Mouse (Mus musculus) left cerebral cortex, adult 9 months (tissue): ENCODE measurements around the gene Cox8a.

Experiments
- DNase-seq, 2 experiments: peaks; one replicate each; pipeline ENCODE4 v3.0.0; 2022; ENCODE audit warnings: low spot score in 2 of 2

Cox8a gene

DNA sequence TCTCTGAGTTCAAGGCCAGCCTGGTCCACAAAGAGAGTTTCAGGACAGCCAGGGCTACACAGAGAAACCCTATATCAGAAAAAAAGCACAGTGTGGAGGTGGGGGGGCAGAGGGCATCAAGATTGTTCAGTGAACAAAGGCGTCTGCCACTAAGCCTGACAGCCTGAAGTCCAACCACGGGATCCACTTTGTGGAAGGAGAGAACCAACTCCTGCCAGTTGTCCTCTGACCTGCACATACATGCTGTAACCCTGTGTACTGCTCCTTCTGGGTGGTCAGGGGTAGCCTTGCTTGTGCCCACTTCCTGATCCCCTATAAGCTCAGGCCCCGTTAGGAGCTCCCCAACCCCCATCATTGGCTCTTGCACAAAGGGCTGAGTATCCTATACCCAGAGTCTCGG, 32.4 kb downstream of the Cox8a start:
- DNase-seq: no peak

DNA sequence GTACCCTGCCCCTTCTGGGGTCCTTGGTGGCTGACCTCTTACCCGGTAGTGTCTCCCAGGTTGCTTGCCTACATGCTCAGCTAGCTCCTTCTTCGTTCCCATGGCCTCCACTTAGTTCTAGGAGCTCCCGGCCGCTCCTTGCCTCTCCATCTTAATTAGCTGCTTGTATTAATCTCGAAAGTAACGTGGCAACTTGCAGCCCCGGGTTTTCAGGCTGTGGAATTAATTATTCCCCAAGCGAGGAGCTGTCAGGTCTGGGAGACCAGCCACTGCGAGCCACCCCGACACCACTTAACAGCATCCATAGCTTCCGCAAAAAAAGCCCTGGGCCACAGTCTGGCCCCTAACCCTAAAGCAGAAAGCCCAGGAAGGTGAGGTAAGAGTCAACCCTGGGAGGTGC, 34.0 kb downstream of the Cox8a start:
- no peak for DNase-seq

DNA sequence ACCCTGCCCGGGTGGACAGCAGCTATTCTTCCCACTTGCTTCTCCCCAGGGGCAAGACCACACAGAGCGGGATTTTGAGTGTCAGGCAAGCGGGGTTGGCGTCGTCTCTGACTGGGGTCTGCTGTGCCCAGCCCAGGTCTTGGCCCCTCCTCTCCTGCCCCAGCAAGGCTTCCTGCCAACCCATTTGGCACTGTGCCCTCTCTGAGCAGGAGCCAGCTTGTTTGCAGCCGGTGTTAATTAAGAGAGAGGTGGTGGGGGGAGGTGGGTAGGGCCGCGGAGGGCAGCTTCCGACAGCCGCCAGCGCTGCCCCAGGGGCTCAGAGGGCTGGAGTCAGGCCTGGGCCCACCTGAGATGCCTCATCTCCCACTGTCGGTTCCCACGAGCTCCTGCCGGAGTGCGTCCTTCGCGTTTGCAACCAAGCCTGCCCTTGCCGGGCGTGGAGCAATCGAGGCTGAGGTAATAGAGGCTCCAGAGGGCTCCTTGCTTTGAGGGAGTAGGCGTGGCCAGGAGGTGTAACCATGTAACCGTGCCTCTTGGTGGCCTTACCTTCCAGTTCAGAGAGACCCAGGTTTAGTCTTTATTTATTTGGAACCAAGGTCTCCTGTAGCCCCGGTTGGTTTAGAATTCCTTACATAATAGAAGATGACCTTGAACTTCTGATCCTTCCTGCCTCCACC, 35.0 kb downstream of the Cox8a start:
- peak in 1 of 2 experiments; percentile 62 for DNase-seq

DNA sequence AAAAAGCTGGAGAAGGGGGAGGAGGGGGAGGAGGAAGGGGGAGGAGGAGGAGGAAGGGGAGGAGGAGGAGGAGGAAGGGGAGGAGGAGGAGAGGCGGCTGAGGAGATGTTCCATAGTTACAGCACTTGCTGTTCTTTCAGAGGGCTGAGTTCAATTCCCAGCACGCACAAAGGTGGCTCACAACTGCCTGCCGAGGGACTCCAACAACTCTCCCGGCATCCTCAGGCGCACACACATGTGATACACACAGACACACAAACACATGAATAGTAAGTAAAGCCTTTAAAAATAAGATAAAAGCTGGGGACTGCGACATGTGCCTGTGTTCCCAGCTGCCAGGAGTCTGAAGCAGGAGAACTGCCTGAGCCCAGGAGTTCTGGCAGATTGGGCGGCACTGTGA, 35.9 kb downstream of the Cox8a start:
- DNase-seq: no peak

DNA sequence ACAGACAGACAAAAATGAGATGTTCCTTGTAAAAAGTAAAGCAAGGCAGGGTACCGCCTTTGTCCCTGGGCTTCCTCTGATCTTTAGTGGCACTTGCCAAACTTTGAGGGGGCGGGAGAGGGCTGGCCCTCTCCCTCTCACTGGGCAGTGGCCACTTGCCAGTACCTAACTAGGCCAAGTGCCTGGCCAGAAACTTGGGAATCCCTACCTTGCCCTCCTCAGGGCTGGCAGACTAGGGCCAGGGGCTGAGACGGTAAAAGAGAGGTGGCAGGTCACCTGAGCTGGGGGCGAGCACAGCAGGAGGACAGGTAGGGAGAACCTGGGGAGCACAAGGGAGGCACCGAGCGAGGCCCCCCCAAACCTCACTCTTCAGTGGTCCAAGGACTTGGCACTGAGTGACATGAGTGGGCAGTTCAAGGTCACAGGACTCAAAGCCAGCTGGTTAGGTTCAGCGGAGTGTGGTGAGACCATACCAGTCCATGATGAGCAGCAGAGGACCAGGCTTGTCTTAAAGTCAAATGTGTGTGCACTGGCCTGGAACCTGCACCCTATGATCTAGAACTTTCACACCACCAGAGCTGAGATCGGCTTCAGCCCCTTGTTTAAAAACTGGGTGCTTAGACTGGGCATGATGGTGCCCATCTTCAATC, 36.5 kb downstream of the Cox8a start:
- no peak for DNase-seq

DNA sequence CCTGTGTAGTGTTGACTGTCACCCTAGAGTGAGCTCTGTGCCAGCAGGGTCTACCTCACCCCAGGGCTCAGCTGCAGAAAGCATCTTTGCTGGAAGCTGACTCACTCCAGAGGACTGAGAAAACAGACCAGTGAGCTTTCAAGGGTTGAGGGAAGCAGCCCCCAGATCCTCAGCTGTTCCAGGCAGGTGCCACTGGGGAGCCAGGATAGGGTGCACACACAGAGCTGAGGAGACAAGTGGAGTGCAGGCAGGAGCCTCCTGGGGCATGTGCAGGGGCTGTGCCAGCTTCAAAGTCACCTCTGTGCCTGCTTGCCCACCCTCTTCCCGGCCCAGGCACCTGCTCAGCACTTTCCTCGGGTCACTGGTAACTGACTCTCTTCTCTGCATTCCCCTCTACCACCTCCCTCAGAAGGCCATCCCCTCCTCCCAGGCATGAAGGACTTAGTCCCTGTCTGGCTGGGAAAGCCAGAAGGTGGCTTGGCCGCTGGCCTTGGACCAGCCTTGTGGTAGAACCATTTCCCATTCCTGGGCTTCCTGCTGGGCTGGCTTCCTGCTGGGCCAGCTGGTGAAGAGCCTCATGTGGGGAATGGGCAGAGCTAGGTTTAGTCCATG, 38.5 kb downstream of the Cox8a start:
- no peak for DNase-seq

DNA sequence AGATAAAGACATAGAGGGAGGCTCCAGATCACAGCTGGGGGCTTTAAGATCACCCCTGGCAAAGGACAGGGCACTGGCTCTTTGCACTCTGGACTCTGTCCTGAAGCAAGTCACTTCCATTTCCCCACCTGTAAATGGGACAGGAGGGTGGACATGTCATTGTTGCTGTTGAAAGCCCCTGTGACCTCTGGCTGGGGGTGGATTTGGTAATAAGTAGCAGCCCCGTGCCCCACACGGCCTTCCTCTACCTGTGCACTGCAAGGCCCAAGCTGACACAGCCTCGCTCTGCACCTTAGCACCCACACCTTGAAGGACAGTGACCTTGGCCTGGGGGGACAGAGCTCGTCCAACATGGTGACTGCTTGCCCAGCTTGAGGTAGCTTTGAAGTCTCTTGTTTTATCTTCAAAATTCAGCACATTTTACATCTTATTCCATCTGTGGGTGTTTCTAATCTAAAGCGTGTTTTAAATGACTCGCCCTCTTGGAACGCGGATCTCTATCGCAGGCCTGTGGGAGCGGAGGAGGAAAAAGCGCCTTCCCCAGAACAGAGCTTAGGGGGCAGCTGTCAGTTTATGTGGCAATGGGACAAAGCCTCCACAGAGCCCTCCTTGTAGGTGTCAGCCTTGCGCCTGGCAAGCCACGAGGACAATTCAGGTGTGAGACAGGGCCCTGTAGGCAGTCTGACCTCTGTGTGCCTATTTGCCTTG, 39.5 kb downstream of the Cox8a start:
- no peak for DNase-seq

DNA sequence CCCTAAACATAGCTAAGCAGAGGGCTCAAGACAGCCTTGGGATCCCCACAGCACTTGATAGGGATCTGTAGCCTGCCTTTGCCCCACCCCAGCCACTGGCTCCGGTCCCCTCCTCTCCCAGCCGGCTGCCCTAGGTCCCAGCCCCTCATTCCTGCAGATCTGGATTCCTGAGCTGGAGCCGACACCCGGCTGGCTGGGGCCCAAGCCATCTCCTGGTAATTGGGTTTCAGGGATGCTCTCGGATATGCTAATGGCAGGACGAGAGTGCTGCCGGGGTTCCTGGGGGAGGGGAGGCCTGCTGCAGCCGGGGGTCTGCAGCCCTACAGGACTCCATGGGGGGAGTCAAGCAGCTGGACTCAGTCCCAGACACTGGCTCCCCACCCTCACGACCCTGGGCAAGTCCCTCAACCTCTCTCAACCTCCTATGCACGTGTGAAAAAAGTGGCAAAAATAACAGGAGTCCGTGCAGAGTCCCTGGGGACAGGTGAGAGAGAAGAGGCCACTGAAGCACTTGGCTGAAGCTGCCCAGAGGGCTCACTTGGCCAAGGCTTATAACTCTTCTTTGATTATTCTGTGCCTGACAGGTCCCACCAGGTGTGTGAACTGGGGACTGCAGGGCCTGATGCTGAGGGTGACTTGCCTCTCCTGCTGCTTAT, 41.2 kb downstream of the Cox8a start:
- DNase-seq: no peak

DNA sequence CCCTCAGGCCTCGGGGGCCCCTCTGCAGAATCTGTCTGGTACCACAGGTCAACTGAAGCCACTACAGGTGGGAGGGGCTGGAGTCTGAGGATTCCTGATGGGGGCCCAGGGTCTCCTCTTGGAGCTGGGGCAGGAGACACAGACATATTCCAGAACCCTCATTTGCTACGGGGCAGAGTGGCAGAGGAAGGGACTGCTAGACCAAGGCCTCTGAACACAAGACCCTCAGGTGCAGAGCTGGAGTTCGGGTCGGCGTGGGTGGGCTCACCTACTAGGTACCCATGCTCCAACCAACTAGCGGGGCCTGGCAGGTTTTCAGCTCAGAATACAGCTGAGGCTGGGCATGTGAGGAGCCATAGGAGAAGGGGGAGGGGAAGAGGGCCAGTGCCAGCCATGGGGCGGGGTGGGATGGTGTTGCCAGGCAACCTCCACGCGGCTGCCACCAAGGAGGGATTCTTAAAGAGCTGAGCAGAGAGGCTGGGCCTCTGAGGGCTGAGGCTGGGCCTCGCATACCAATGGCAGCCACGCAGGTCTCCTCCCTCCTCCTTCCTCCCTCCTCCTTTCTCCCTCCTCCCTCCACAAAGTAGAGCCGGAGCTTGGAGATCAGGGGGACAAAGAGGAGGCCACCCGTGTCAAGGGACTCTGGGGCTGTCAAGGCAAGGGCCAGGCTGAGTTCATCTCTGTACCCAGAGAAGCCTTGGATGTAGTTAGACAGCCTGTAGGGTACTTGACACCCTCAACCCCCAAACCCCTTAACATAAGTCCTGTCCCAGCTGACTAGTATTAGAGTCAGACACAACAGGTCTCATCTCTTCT, 45.2 kb downstream of the Cox8a start:
- peak in 1 of 2 experiments; percentile 72 for DNase-seq

DNA sequence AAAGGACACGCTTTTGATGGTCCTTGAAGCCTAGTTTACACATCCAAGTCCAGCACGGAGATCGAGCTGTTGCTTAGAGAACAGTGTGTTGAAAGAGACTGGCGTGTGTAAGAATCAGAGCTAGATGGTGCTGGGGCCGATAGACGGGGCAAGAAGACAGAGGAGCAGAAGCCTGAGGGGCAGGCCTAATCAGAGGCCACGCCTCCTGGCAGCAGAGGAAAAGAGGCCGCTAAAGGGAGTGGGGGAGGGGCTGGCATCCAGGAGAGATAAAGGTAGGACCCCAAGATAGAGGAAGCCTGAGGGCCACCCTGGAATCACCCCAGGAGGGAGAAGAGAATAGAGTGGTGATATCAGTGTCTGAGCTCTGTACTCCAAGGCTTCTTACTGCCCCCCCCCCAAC, 46.0 kb downstream of the Cox8a start:
- no peak for DNase-seq

DNA sequence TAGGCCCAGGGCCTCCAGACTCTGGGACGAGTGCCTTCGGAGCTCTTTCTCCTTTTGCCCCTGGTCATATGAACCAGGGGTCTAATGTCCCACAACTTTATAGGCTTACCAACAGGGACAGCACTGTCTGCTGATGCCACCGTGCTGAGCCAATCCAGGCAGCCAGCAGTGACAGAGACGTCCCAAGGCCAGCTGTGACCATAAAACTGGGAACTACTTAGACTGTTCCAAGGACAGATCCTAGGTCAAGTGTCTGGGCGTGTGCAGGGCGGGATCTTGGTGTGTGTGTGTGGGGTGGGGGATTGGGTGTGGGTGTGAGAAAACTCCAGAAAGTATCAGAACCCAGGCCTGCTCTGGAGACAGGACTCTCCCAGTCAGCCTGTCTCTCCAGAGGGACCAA, 46.5 kb downstream of the Cox8a start:
- no peak for DNase-seq

DNA sequence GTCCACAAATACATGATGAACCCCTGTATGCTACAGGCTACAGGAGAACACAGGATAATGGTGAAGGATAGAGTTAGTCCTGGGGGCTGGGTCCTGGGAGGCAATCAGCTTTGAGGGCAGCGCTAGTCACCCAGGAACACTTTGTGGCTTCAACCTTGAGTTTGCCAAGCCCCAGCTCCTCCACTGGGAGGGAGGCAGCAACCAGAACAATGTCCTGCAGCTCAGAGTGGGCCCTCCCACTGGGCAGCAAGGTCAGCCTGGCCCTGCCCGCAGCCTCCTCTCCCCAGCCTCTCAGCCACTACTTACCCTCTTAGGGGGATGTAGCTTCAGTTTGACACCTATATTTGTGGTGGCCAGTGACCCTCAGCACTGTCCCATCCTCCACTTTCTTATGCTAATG, 49.0 kb downstream of the Cox8a start:
- no peak for DNase-seq

DNA sequence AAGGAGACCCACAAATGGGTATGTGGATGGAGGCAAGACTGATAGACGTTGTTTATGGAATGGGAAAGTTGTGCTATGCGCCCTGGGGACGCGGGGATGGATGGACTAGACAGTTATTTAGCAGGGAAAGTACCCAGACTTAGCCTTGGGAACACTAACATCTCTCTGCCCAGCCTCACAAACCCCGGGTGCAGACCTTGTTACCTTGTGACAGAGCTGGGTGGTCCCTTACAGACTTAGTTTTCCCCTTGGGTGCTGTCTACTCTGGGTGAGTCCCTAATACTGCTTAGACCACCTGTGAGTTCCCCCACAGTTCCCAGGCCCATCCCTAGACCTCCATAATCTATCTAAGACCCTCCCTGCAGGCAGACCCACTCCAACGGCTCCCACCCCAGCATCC, 50.6 kb downstream of the Cox8a start:
- no peak for DNase-seq

DNA sequence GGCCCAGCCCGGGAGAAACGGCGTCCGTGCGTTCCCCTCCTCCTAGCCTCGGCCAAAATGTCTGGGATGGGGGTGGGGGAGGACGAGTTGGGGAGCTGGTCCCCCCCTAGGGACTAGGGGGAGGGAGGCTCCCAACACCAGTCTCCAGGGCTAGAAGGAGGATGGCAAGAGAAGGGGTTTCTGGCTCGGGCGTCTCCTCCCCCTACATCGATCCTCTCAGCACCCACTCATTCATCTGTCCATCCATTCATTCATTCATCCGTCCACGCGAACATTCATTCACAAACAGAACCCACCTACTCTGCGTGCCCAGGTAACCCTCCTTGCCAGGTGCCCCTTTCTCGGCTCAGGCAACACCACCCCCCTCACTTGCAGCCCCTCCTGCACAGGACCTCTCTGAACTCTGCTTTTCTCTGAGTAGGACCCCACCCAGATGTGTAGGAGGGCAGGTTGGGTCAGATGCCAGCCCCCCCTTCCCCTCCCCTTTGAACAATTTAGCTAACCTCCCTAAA, 51.2 kb downstream of the Cox8a start:
- DNase-seq: no peak

DNA sequence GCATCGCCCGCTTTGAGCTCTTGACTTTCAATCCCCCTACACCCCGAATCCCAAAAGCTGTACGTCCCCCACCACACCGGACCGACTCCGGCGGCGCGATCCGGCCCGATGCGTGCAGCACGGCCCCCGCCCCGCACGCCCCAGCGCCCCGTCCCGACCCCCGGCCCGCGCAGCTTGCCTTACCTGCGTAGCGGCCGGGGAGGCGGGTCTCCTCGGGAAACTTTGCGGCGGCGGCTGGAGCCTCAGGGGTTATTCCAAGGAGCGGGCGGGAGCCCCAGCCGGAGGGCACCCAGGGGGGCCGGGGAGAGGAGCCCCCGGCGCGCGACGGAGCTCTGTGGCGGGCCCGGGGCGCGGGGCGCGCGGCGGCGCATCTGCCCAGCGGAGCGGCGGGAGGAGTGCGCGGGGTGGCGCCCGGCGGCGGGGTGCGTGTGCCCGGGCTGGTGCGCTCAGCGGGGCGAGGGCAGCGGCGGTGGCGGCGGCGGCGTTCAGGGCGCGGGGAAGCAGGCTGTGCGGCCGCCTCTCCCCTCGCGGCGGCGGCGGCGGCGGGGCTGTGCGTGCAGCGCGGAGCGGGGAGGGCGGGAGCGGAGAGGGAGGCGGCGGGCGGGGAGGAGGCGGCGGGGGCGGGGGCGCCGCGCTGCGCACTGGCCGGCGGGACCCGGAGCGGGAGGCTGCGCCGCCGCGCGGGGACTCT, 51.8 kb downstream of the Cox8a start:
- DNase-seq: no peak
